Mouse (Mus musculus): ENCODE measurements around the gene Coil.

DNA sequence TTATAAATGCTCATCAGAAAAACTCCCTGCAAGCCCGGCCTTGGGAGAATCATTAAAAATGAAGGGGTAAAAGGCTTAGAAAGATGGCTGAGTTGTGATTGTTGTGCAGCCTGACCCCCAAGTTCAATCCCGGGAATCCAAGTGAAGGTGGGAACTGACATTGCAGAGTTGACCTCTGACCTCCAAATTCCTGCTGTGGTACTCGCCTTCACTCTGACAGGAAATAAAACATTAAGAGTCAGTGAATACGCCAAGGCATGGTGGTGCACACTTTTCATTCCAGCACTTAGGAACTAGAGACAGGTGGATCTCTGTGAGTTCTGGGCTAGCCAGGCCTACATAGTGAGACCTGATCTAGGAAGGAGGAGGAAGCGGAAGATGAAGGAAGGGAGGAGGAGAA lies 35.4 kb downstream of the Coil start:
- TF ChIP-seq CEBPB (IDR thresholded peaks at IDR 0.05; ENCODE audit: low read depth) (no peak), CTCF (IDR thresholded peaks at IDR 0.05; ENCODE audit: control insufficient read depth, insufficient read depth, insufficient read length) (no peak), MYOD1 (IDR thresholded peaks at IDR 0.05; ENCODE audit: control insufficient read depth, insufficient read length, low read depth) (no peak), MAX (IDR thresholded peaks at IDR 0.05) (no peak), FOSL1 (IDR thresholded peaks at IDR 0.05; ENCODE audit: insufficient read depth, low read length, poor library complexity, severe bottlenecking) (no peak), MYOG (IDR thresholded peaks at IDR 0.05; ENCODE audit: control insufficient read depth, extremely low read depth, insufficient read length) (no peak), USF1 (IDR thresholded peaks at IDR 0.05; ENCODE audit: low read depth) (no peak)
